Mouse (Mus musculus) forebrain, embryonic 11.5 days (tissue): ENCODE data around the gene Filip1l. TPM values are rescaled to one million over a fixed set of nuclear protein-coding genes. Genes with fewer than 3 reads are reported as not detected.

Source experiments
- ATAC-seq: fragments of 200-750 bp; cut with Nextera tagmentation; replicated peaks from 2 replicates; pipeline ENCODE4 v1.8.0; 2017; ENCODE audit warnings: moderate TSS enrichment; ENCODE audit not compliant: low FRiP score
- DNase-seq: peaks from one replicate; pipeline ENCODE4 v3.0.0-alpha.2; 2017; ENCODE audit warnings: low spot score
- H3K27ac ChIP-seq: fragments of 300-500 bp; sonication (generic); 2 replicates; pipeline ENCODE4 v1.5.1; 2014; ENCODE audit warnings: low read depth, low read length
- H3K27me3 ChIP-seq: fragments of 300-500 bp; sonication (generic); 2 replicates; pipeline ENCODE4 v1.6.1; 2014; ENCODE audit warnings: mild to moderate bottlenecking, low read length, mixed read lengths; ENCODE audit not compliant: control insufficient read depth, insufficient read depth
- H3K36me3 ChIP-seq: fragments of 300-500 bp; sonication (generic); 2 replicates; pipeline ENCODE4 v1.6.1; 2014; ENCODE audit warnings: mild to moderate bottlenecking, low read length, moderate library complexity, mixed read lengths; ENCODE audit not compliant: control insufficient read depth, insufficient read depth
- H3K4me1 ChIP-seq: fragments of 300-500 bp; sonication (generic); replicated peaks from 2 replicates; pipeline ENCODE4 v1.6.1; 2014; ENCODE audit warnings: low read length, mixed read lengths; ENCODE audit not compliant: control insufficient read depth, insufficient read depth
- H3K4me2 ChIP-seq: fragments of 300-500 bp; sonication (generic); 2 replicates; pipeline ENCODE4 v1.6.1; 2014; ENCODE audit warnings: low read depth, mild to moderate bottlenecking, low read length, moderate library complexity, mixed read lengths; ENCODE audit not compliant: severe bottlenecking
- H3K4me3 ChIP-seq: fragments of 300-500 bp; sonication (generic); 2 replicates; pipeline ENCODE4 v1.5.1; 2014; ENCODE audit warnings: low read depth, low read length
- H3K9ac ChIP-seq: fragments of 300-500 bp; sonication (generic); 2 replicates; pipeline ENCODE4 v1.6.1; 2014; ENCODE audit warnings: low read length
- H3K9me3 ChIP-seq: fragments of 300-500 bp; sonication (generic); 2 replicates; pipeline ENCODE4 v1.6.1; 2016; ENCODE audit warnings: low read length, mixed read lengths; ENCODE audit not compliant: control insufficient read depth
- WGBS: fragments of 180-500 bp; shearing (Covaris S2); extraction: QIAGEN DNeasy Blood & Tissue Kit; methylation state at CpG from one replicate; pipeline ENCODE4 v1.1.7; 2014; 5-methylcytosine and 5-hydroxymethylcytosine counted together
- polyA plus RNA-seq: library from polyadenylated mRNA; unstranded; fragments of >200 nt; fragmentation: Nextera tagmentation; extraction: Ambion mirVana; gene quantifications from 2 replicates; pipeline ENCODE4 v1.2.1, GENCODE M21; 2014

Filip1l gene
- polyA plus RNA-seq, 1 experiment from 2014 or later: 10.0 TPM

DNA sequence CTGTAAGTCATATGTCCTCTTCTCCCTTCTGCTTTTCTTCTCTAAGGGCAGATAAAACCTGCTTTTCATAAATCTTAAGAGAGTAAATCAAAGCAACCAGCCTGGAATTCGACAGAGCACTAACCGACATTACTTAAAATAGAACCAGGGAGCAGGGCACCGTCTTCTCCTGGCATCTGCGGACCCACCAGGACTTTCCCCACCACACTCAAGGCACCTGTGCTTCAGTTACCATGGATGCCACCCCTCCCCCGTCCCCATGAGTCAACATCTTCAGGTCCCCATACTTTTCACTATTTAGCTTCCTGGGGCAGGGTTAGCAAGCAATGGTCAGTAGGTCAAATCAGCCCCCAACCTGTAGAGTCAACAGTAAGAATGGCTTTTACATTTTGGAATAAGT, 76.1 kb downstream of the Filip1l start:
- Histone ChIP-seq H3K27ac (no peak overlapping the region), H3K4me1 (no peaks in the 10 kb centered on the region), H3K27me3 (no peaks in the 10 kb centered on the region), H3K4me2 (no peak overlapping the region), H3K4me3 (no peak overlapping the region), H3K9ac (no peak overlapping the region), H3K9me3 (no peaks in the 10 kb centered on the region), H3K36me3 (no peaks in the 10 kb centered on the region)
- no peak for DNase-seq
- no peak for ATAC-seq
- WGBS: 91% methylated on average over 5 of the region's 5 CpGs

- Histone ChIP-seq H3K9me3 (no peaks in the 10 kb centered on the region), H3K27ac (no peak overlapping the region), H3K4me2 (no peak overlapping the region), H3K9ac (no peak overlapping the region), H3K4me3 (no peak overlapping the region), H3K36me3 (no peaks in the 10 kb centered on the region), H3K4me1 (no peaks in the 10 kb centered on the region), H3K27me3 (no peaks in the 10 kb centered on the region)
- 86% methylated on average over 3 of the region's 3 CpGs for WGBS
- ATAC-seq (no peak), DNase-seq (no peak)
These were observed 78.4 kb downstream of the Filip1l start for GRCm38 (mm10) chr16:57431294-57431693.

DNA sequence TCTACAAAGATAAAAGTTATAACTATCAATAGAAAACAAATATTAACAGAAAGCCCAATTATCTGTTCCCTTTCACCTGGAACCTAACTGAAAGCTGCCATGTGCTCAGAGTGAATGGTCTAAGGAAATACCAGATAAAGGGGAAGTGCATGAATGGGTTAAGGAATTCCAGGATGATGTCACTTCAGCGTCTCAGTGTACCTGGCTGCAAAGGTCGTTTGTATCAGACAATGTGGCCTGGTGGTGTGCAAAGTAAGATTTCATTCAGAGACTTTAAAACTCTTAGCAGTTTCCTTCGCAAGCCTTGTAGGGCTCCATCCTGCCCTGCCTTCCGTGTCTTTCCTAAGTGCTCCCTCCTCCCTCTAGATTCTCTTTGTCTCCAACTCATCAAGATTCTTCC, 80.3 kb downstream of the Filip1l start:
- no peak overlapping the region for H3K9ac ChIP-seq
- H3K4me1 ChIP-seq: no peaks in the 10 kb centered on the region
- no peak overlapping the region for H3K4me2 ChIP-seq
- H3K9me3 ChIP-seq: no peaks in the 10 kb centered on the region
- WGBS: 77% methylated on average over 4 of the region's 4 CpGs
- no peak overlapping the region for H3K27ac ChIP-seq
- ATAC-seq (no peak), DNase-seq (no peak)
- H3K4me3 ChIP-seq: no peak overlapping the region
- no peaks in the 10 kb centered on the region for H3K36me3 ChIP-seq
- H3K27me3 ChIP-seq: no peaks in the 10 kb centered on the region

DNA sequence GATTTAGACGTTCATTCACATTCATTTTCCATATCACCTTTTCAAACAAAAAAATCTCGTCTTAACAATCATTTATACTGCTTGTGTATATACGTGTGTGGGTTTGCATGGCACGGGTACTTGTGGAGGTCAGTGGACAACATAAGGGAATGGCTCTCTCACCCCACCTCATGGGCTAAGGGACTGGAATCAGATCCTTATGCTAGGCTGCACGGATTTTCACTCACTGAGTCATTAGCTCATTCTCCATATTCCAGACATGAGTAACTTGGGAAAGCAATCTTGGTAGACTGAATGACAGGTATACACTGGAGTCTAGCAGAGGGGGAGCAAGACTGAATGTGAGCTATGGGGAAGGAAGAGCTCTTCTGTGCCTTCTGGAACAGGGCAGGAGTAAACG, 80.8 kb downstream of the Filip1l start:
- H3K27ac ChIP-seq: no peak overlapping the region
- H3K36me3 ChIP-seq: no peaks in the 10 kb centered on the region
- DNase-seq (no peak), ATAC-seq (no peak)
- no peak overlapping the region for H3K4me2 ChIP-seq
- H3K27me3 ChIP-seq: no peaks in the 10 kb centered on the region
- 85% methylated on average over 6 of the region's 6 CpGs for WGBS
- H3K4me1 ChIP-seq: no peaks in the 10 kb centered on the region
- no peaks in the 10 kb centered on the region for H3K9me3 ChIP-seq
- no peak overlapping the region for H3K9ac ChIP-seq
- no peak overlapping the region for H3K4me3 ChIP-seq

- WGBS: 85% methylated on average over 3 of the region's 3 CpGs
- Histone ChIP-seq H3K4me1 (no peaks in the 10 kb centered on the region), H3K27me3 (no peaks in the 10 kb centered on the region), H3K4me3 (no peak overlapping the region), H3K9ac (no peak overlapping the region), H3K27ac (no peak overlapping the region), H3K36me3 (no peaks in the 10 kb centered on the region), H3K4me2 (no peak overlapping the region), H3K9me3 (no peaks in the 10 kb centered on the region)
- DNase-seq (no peak), ATAC-seq (no peak)
These were observed 81.7 kb downstream of the Filip1l start for GRCm38 (mm10) chr16:57434640-57435039.

DNA sequence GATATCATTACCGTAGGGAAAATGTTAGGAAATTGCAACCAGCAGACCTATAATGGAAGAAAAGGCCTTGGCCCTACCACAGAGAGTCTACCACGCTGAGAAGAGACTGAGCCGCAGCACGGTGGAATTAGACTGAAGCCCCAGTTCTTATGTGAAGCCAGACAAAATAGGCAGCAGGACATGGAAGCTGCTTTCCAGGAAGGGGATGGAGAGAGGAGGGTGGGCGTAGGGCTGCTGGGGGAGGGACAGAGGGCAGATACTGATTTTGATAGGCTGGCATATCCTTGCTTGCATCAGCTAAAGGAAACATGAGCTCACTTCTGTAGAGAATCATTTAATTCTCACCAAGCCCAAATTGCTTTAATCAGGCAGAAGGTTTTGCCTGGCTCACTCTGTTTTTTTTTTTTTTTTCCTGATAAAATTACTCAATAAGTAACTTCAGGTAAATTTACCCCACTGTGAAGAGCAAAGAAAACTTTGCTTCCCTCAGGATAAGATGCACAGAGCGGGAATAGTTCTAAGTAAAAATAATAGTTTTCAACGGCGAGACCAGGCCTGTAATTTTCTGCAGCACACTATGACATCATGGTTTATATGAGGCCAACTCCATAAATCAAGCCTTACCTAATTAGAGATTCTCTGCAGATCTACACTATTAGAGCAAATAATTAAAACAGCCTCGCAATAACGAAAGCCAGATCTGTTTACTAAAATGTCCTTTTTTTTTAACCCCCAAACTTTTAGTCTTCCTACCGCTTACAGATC, 84.8 kb downstream of the Filip1l start:
- 72% methylated on average over 11 of the region's 11 CpGs for WGBS

DNA sequence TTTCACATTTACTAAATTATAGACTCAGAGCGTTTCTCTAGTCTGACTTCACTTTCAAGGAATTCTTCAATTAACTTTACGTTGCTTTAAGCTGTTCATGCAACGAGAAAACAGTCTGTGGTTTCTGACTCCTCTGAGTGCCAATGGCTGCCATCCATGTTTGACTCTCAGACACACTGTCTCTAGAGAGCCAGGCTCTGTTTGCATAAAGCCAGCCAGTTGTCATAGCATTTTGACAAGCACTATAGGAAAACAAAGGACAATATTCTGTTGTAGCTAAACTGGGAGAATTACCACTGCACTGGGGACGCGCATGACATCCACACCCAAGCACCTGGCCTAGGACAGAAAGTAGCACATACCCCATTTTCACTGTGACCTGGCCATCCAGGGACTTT, 85.4 kb downstream of the Filip1l start:
- DNase-seq: no peak
- no peak overlapping the region for H3K4me2 ChIP-seq
- H3K36me3 ChIP-seq: no peaks in the 10 kb centered on the region
- H3K27me3 ChIP-seq: no peaks in the 10 kb centered on the region
- H3K9me3 ChIP-seq: no peaks in the 10 kb centered on the region
- 78% methylated on average over 5 of the region's 5 CpGs for WGBS
- H3K27ac ChIP-seq: no peak overlapping the region
- no peak overlapping the region for H3K4me3 ChIP-seq
- ATAC-seq: no peak
- H3K9ac ChIP-seq: no peak overlapping the region
- H3K4me1 ChIP-seq: no peaks in the 10 kb centered on the region

More for the DNA sequence above, 84.8 kb downstream of the Filip1l start:
- Histone ChIP-seq H3K27ac (no peak overlapping the region), H3K4me1 (no peaks in the 10 kb centered on the region), H3K9me3 (no peaks in the 10 kb centered on the region), H3K4me2 (no peak overlapping the region), H3K9ac (no peak overlapping the region), H3K4me3 (no peak overlapping the region), H3K36me3 (no peaks in the 10 kb centered on the region), H3K27me3 (no peaks in the 10 kb centered on the region)
- peak; percentile 79 for ATAC-seq
- DNase-seq: no peak

GRCm38 (mm10) chr16:57439206-57439605, 86.3 kb downstream of the Filip1l start:
- Histone ChIP-seq H3K4me3 (no peak overlapping the region), H3K36me3 (no peaks in the 10 kb centered on the region), H3K9ac (no peak overlapping the region), H3K27ac (no peak overlapping the region), H3K4me1 (no peaks in the 10 kb centered on the region), H3K27me3 (no peaks in the 10 kb centered on the region), H3K4me2 (no peak overlapping the region), H3K9me3 (no peaks in the 10 kb centered on the region)
- ATAC-seq (no peak), DNase-seq (no peak)
- WGBS: 87% methylated on average over 11 of the region's 11 CpGs
